Mouse (Mus musculus) megakaryocyte, adult 5-6 weeks (primary cell): ENCODE results near the gene Gm15737. TPM values are rescaled to one million over a fixed set of nuclear protein-coding genes. Genes with fewer than 3 reads are reported as not detected.

Source experiments
- ATAC-seq: 2 replicates; pipeline ENCODE4 v1.8.0; 2016; ENCODE audit warnings: mild to moderate bottlenecking, inconsistent platforms; ENCODE audit not compliant: poor library complexity, severe bottlenecking
- total RNA-seq, 2 experiments: library from RNA; stranded (forward) in 1 of 2; stranded (reverse) in 1 of 2; fragments of 153-499, 151-499 nt in 1 of 2; fragments of 221-1000, 200-1000 nt in 1 of 2; gene quantifications; 2 replicates each; pipeline versions ENCODE4 v1.2.3 to v1.2.4; 2015 to 2017

The Gm15737 gene
- total RNA-seq (2015) (not detected in 2 replicates), total RNA-seq (2017) (not detected in 2 replicates)

GRCm38 (mm10) chr6:92869089-92869581, at the start of gene Gm15737:
Gm15737 (plus strand) TSS chr6:92869357.
- no peak for ATAC-seq

- no peak for ATAC-seq
Observed at GRCm38 (mm10) chr6:92821606-92822005, 47.6 kb upstream of the Gm15737 start.

GRCm38 (mm10) chr6:92822006-92822405, 47.2 kb upstream of the Gm15737 start:
- ATAC-seq = no peak

GRCm38 (mm10) chr6:92823991-92824390, 45.2 kb upstream of the Gm15737 start:
- no peak for ATAC-seq

GRCm38 (mm10) chr6:92826561-92826960, 42.6 kb upstream of the Gm15737 start:
- no peak for ATAC-seq

GRCm38 (mm10) chr6:92827360-92827759, 41.8 kb upstream of the Gm15737 start:
- no peak for ATAC-seq

- no peak for ATAC-seq
Observed at GRCm38 (mm10) chr6:92829148-92829547, 40.0 kb upstream of the Gm15737 start.

- no peak for ATAC-seq
Observed at GRCm38 (mm10) chr6:92831106-92831505, 38.1 kb upstream of the Gm15737 start.

GRCm38 (mm10) chr6:92842000-92842399, 27.2 kb upstream of the Gm15737 start:
- no peak for ATAC-seq

- ATAC-seq = no peak
Observed at GRCm38 (mm10) chr6:92843474-92843873, 25.7 kb upstream of the Gm15737 start.

- ATAC-seq = no peak
Observed at GRCm38 (mm10) chr6:92845898-92846297, 23.3 kb upstream of the Gm15737 start.

- no peak for ATAC-seq
Observed at GRCm38 (mm10) chr6:92846614-92847013, 22.5 kb upstream of the Gm15737 start.

- no peak for ATAC-seq
Observed at GRCm38 (mm10) chr6:92849208-92849607, 19.9 kb upstream of the Gm15737 start.

- no peak for ATAC-seq
Observed at GRCm38 (mm10) chr6:92850250-92850649, 18.9 kb upstream of the Gm15737 start.

GRCm38 (mm10) chr6:92854873-92855272, 14.3 kb upstream of the Gm15737 start:
- no peak for ATAC-seq

GRCm38 (mm10) chr6:92857761-92858160, 11.4 kb upstream of the Gm15737 start:
- ATAC-seq = no peak

- ATAC-seq = no peak
Observed at GRCm38 (mm10) chr6:92858721-92859510, 10.2 kb upstream of the Gm15737 start.

GRCm38 (mm10) chr6:92860285-92860912, 8.8 kb upstream of the Gm15737 start:
- no peak for ATAC-seq

GRCm38 (mm10) chr6:92862599-92862998, 6.6 kb upstream of the Gm15737 start:
- ATAC-seq = no peak

GRCm38 (mm10) chr6:92869582-92870219, 544 bp downstream of the Gm15737 start:
- ATAC-seq = no peak

- no peak for ATAC-seq
Observed at GRCm38 (mm10) chr6:92871813-92872212, 2.7 kb downstream of the Gm15737 start.

GRCm38 (mm10) chr6:92872766-92873165, 3.6 kb downstream of the Gm15737 start:
- no peak for ATAC-seq
